Mouse (Mus musculus) cortical plate, adult 2 months (tissue): ENCODE measurements around the gene Polr3b. TPM values are rescaled to one million over a fixed set of nuclear protein-coding genes. Genes with fewer than 3 reads are reported as not detected.

ENCODE experiments used
- H3K27ac ChIP-seq: fragments of 200-500 bp; 2 replicates; pipeline ENCODE4 v1.5.1; 2012; ENCODE audit warnings: low read length, control low read depth, inconsistent platforms; ENCODE audit not compliant: insufficient read depth
- H3K4me1 ChIP-seq: fragments of 200-500 bp; 2 replicates; pipeline ENCODE4 v1.6.1; 2011; ENCODE audit warnings: low read length; ENCODE audit not compliant: control insufficient read depth, insufficient read depth
- H3K4me3 ChIP-seq: fragments of 200-500 bp; 2 replicates; pipeline ENCODE4 v1.5.1; 2011; ENCODE audit warnings: mild to moderate bottlenecking, low read length, control low read depth; ENCODE audit not compliant: insufficient read depth
- CTCF ChIP-seq: fragments of 200-500 bp; IDR thresholded peaks from 2 replicates; pipeline ENCODE4 v1.5.1; 2011; ENCODE audit warnings: mild to moderate bottlenecking, control low read depth, low read length; ENCODE audit not compliant: insufficient read depth; ENCODE audit errors: extremely low read depth
- POLR2A ChIP-seq: fragments of 200-500 bp; IDR thresholded peaks from 2 replicates; pipeline ENCODE4 v1.6.1; 2011; ENCODE audit warnings: mild to moderate bottlenecking, low read length, control low read depth; ENCODE audit not compliant: insufficient read depth; ENCODE audit errors: extremely low read depth
- polyA plus RNA-seq: library from polyadenylated mRNA; depleted of rRNA; stranded (reverse); fragments of >200 nt; gene quantifications from 2 replicates; pipeline ENCODE4 v1.2.3, GENCODE M21; 2012

The Polr3b gene
- polyA plus RNA-seq, 1 experiment: 7.1 TPM

GRCm38 (mm10) chr10:84701110-84701509 is 79.0 kb downstream of the Polr3b start:
- TF ChIP-seq CTCF (no peak), POLR2A (no peak)
- H3K4me1 ChIP-seq: peaks cover 2% of the 10 kb centered on the region; the same call in 1 of the 2 replicates

DNA sequence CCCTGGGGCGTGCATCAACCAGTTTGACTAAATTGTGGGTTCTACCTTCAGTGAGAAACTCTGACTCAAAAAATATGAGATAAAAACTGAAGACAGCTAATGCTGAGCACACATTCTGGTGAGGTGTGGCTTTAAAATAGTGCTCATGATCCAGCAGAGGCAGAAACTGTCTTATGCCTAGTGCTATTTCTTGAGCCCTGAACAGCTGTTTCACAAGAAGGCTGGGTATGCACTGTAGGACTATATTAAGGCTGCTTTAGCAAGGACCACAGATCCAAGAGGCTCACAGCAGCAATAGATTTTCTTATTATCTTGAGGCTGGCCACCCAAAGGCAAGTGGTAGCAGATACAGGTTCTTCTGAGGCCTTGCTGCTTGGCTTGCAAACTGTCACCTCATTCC is 80.0 kb downstream of the Polr3b start:
- Histone ChIP-seq H3K4me3 (no peak overlapping the region), H3K4me1 (peaks cover 2% of the 10 kb centered on the region; the same call in 1 of the 2 replicates), H3K27ac (no peak overlapping the region)
- no peak for TF ChIP-seq CTCF
- TF ChIP-seq POLR2A: no peak

More at GRCm38 (mm10) chr10:84701110-84701509, 79.0 kb downstream of the Polr3b start:
- no peak overlapping the region for H3K27ac ChIP-seq
- H3K4me3 ChIP-seq: no peak overlapping the region

GRCm38 (mm10) chr10:84704594-84704993 is 82.5 kb downstream of the Polr3b start:
- Histone ChIP-seq H3K4me3 (no peak overlapping the region), H3K4me1 (peaks cover 2% of the 10 kb centered on the region; the same call in 1 of the 2 replicates), H3K27ac (no peak overlapping the region)
- TF ChIP-seq POLR2A (no peak), CTCF (no peak)

GRCm38 (mm10) chr10:84705234-84705633 is 83.1 kb downstream of the Polr3b start:
- peaks cover 2% of the 10 kb centered on the region; the same call in 1 of the 2 replicates for H3K4me1 ChIP-seq
- H3K4me3 ChIP-seq: no peak overlapping the region
- no peak overlapping the region for H3K27ac ChIP-seq
- TF ChIP-seq CTCF (no peak), POLR2A (no peak)

DNA sequence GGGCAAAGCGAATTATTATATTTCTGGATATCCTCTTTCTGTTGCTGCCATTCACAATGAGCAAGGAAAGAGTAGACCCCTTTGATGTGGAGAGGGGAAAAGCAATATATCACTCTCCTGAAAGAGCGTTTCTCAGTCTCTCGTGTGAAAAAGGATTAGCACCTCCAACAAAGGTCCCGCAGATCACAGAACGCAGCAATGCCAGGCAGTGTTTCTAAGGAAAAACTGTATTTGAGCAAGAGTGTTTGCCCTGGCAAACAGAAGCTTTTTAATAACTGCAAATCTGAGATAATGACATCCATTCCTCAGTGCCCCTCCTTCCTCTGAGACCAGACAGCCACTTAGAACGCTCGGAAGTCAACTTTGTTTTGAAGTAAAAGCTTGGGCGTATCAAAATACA is 84.5 kb downstream of the Polr3b start:
- Histone ChIP-seq H3K4me3 (no peak overlapping the region), H3K27ac (no peak overlapping the region), H3K4me1 (peaks cover 2% of the 10 kb centered on the region; the same call in 1 of the 2 replicates)
- TF ChIP-seq POLR2A (no peak), CTCF (no peak)

DNA sequence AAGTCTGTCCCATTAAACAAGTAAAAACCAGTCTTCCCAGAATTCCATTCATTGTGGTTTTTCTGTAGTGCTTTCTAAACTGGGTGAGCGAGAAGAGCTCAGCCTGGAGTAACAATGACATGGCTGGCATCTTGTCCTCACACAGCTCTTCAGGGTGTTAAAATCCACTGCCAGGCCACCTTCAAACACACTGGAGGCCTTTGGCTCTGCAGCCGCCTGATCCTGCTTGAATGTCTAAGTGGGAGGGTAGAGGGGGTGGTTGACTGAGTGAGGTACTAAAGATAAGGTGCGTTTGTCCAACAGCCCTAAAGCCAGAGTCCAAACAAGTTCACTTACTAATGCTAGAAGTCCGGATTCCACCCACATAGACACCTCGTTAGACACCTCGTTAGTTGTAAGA is 85.1 kb downstream of the Polr3b start:
- no peak overlapping the region for H3K4me3 ChIP-seq
- H3K27ac ChIP-seq: no peak overlapping the region
- no peak for TF ChIP-seq CTCF
- TF ChIP-seq POLR2A: no peak
- H3K4me1 ChIP-seq: no peaks in the 10 kb centered on the region; the same call in 1 of the 2 replicates

- TF ChIP-seq POLR2A (no peak), CTCF (no peak)
- Histone ChIP-seq H3K27ac (no peak overlapping the region), H3K4me1 (peaks cover 3% of the 10 kb centered on the region; the same call in 1 of the 2 replicates)
Observed at GRCm38 (mm10) chr10:84707752-84708530, 85.8 kb downstream of the Polr3b start.

DNA sequence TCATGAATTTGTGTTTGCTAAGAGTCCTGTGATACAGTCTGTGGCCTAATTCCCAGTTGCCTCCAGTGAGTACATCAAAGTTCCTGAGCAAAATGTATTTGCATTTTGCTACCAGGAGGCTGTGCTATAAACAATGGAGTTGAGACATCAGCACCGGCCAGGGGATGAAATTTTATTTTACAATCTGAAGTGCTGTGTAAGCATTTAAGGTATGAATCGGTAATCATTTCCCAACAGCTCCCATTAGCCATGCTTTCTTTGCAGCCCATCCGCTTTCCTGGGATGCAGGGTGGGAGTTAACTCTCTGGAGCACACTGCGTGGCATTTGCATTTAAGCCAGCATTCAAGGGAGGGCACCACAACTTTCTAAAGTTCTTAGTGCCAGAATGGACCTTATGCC is 88.1 kb downstream of the Polr3b start:
- no peak overlapping the region for H3K4me3 ChIP-seq
- no peak overlapping the region for H3K27ac ChIP-seq
- H3K4me1 ChIP-seq: peaks cover 3% of the 10 kb centered on the region; the same call in 1 of the 2 replicates
- TF ChIP-seq POLR2A (no peak), CTCF (no peak)

More at GRCm38 (mm10) chr10:84707752-84708530, 85.8 kb downstream of the Polr3b start:
- H3K4me3 ChIP-seq: no peak overlapping the region

DNA sequence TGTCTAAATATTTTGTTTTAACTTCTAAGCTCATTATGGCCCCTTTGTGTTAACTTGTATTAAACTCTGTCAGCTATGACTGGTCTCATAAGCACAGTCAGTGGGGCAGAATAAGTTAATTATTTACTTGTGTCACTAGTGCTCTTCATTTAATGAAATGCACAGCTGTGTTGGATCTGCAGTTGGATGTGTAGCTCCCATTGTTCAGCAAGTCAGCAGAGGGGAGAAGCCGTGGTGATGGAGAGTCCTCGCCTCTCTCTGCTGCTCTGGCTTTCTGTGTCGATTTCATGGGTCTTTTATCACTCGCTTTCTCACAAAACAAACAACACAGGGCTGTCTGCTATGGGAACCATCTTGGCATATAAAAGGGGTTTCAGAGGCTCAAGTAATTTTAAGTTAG is 88.7 kb downstream of the Polr3b start:
- Histone ChIP-seq H3K4me1 (peaks cover 3% of the 10 kb centered on the region; the same call in 1 of the 2 replicates), H3K4me3 (no peak overlapping the region), H3K27ac (no peak overlapping the region)
- no peak for TF ChIP-seq POLR2A
- TF ChIP-seq CTCF: no peak

- H3K4me3 ChIP-seq: no peak overlapping the region
- H3K4me1 ChIP-seq: peaks cover 3% of the 10 kb centered on the region; the same call in 1 of the 2 replicates
- no peak overlapping the region for H3K27ac ChIP-seq
- TF ChIP-seq CTCF: no peak
- no peak for TF ChIP-seq POLR2A
Observed at GRCm38 (mm10) chr10:84711479-84711878, 89.4 kb downstream of the Polr3b start.
